Mouse (Mus musculus) neural tube, embryonic 15.5 days (tissue): Measurements from ENCODE around the gene Nuak2. TPM values are rescaled to one million over a fixed set of nuclear protein-coding genes. Genes with fewer than 3 reads are reported as not detected.
"Not testable (repeated sequence)": the region's sequence is repeated elsewhere in the genome, so short reads cannot be mapped to it uniquely, and the experiment has no call there.

Source experiments
- ATAC-seq: fragments of 200-750 bp; cut with Nextera tagmentation; 2 replicates; pipeline ENCODE4 v1.8.0; 2017; ENCODE audit warnings: mild to moderate bottlenecking, moderate TSS enrichment, moderate library complexity; ENCODE audit not compliant: low FRiP score
- H3K27ac ChIP-seq: fragments of 300-500 bp; sonication (generic); replicated peaks from 2 replicates; pipeline ENCODE4 v1.5.1; 2015; ENCODE audit warnings: mild to moderate bottlenecking, inconsistent platforms
- H3K27me3 ChIP-seq: fragments of 300-500 bp; sonication (generic); replicated peaks from 2 replicates; pipeline ENCODE4 v1.6.1; 2015; ENCODE audit warnings: inconsistent platforms
- H3K36me3 ChIP-seq: fragments of 300-500 bp; sonication (generic); 2 replicates; pipeline ENCODE4 v1.6.1; 2015; ENCODE audit warnings: inconsistent platforms
- H3K4me1 ChIP-seq: fragments of 300-500 bp; sonication (generic); 2 replicates; pipeline ENCODE4 v1.6.1; 2015; ENCODE audit warnings: inconsistent platforms
- H3K4me2 ChIP-seq: fragments of 300-500 bp; sonication (generic); 2 replicates; pipeline ENCODE4 v1.6.1; 2015; ENCODE audit warnings: inconsistent platforms, mild to moderate bottlenecking, moderate library complexity
- H3K4me3 ChIP-seq: fragments of 300-500 bp; sonication (generic); replicated peaks from 2 replicates; pipeline ENCODE4 v1.5.1; 2015; ENCODE audit warnings: mild to moderate bottlenecking, inconsistent platforms
- H3K9ac ChIP-seq: fragments of 300-500 bp; sonication (generic); replicated peaks from 2 replicates; pipeline ENCODE4 v1.6.1; 2015; ENCODE audit warnings: mild to moderate bottlenecking, inconsistent platforms
- H3K9me3 ChIP-seq: fragments of 300-500 bp; sonication (generic); replicated peaks from 2 replicates; pipeline ENCODE4 v1.6.1; 2016; ENCODE audit warnings: inconsistent platforms
- WGBS: fragments of 180-500 bp; shearing (Covaris S2); methylation state at CpG from one replicate; pipeline ENCODE4 v1.1.7; 2015; ENCODE audit warnings: mixed read lengths; 5-methylcytosine and 5-hydroxymethylcytosine counted together
- polyA plus RNA-seq: library from polyadenylated mRNA; unstranded; fragments of >200 nt; fragmentation: Nextera tagmentation; extraction: Ambion mirVana; gene quantifications from 2 replicates; pipeline ENCODE4 v1.2.1, GENCODE M21; 2015

Gene Nuak2
- polyA plus RNA-seq, result 6.6 and 7.1 TPM in 2 replicates

GRCm38 (mm10) chr1:132315889-132316624, at the start of gene Nuak2:
Nuak2 (plus strand) TSS chr1:132316126.
- peak within 1 kb of the TSS; percentile 58 for H3K9ac ChIP-seq
- 0 out of 2 replicates have a peak, but pooled peaks cover 11% of the 10 kb centered on the region for H3K27me3 ChIP-seq
- under 1% methylated on average over 67 of the region's 67 CpGs for WGBS
- peak within 1 kb of the TSS; percentile 85 for H3K4me2 ChIP-seq
- no peaks in the 10 kb centered on the region for H3K9me3 ChIP-seq
- ATAC-seq, result peak; percentile 91
- no peaks in the 10 kb centered on the region for H3K36me3 ChIP-seq
- H3K4me1 ChIP-seq, result peaks cover 43% of the 10 kb centered on the region
- peak within 1 kb of the TSS; percentile 73 for H3K4me3 ChIP-seq
- H3K27ac ChIP-seq, result peak within 1 kb of the TSS; percentile 64

- Histone ChIP-seq H3K4me1 (no peaks in the 10 kb centered on the region), H3K9me3 (no peaks in the 10 kb centered on the region), H3K36me3 (no peaks in the 10 kb centered on the region), H3K4me2 (no peak overlapping the region), H3K4me3 (no peak overlapping the region), H3K27me3 (no peaks in the 10 kb centered on the region), H3K27ac (no peak overlapping the region), H3K9ac (no peak overlapping the region)
- 60% methylated on average over 8 of the region's 8 CpGs for WGBS
- no peak for ATAC-seq
Measured at GRCm38 (mm10) chr1:132266791-132267557, 49.0 kb upstream of the Nuak2 start.

GRCm38 (mm10) chr1:132267959-132268358, 48.0 kb upstream of the Nuak2 start:
- Histone ChIP-seq H3K4me2 (no peak overlapping the region), H3K27ac (no peak overlapping the region), H3K9ac (no peak overlapping the region), H3K36me3 (no peaks in the 10 kb centered on the region), H3K4me1 (no peaks in the 10 kb centered on the region), H3K4me3 (no peak overlapping the region), H3K9me3 (no peaks in the 10 kb centered on the region), H3K27me3 (no peaks in the 10 kb centered on the region)
- ATAC-seq, result no peak
- WGBS, result 62% methylated on average over 2 of the region's 2 CpGs

- H3K9me3 ChIP-seq, result no peaks in the 10 kb centered on the region
- H3K4me3 ChIP-seq, result no peak overlapping the region
- no peak for ATAC-seq
- no peak overlapping the region for H3K9ac ChIP-seq
- 66% methylated on average over 7 of the region's 7 CpGs for whole genome bisulfite sequencing
- no peaks in the 10 kb centered on the region for H3K27me3 ChIP-seq
- H3K36me3 ChIP-seq, result no peaks in the 10 kb centered on the region
- H3K4me1 ChIP-seq, result no peaks in the 10 kb centered on the region
- no peak overlapping the region for H3K27ac ChIP-seq
- no peak overlapping the region for H3K4me2 ChIP-seq
Measured at GRCm38 (mm10) chr1:132268418-132269060, 47.4 kb upstream of the Nuak2 start.

- no peak overlapping the region for H3K4me3 ChIP-seq
- 62% methylated on average over 3 of the region's 3 CpGs for WGBS
- no peak overlapping the region for H3K27ac ChIP-seq
- no peak for ATAC-seq
- H3K27me3 ChIP-seq, result no peaks in the 10 kb centered on the region
- H3K9me3 ChIP-seq, result no peaks in the 10 kb centered on the region
- H3K4me1 ChIP-seq, result no peaks in the 10 kb centered on the region
- no peak overlapping the region for H3K9ac ChIP-seq
- H3K36me3 ChIP-seq, result no peaks in the 10 kb centered on the region
- no peak overlapping the region for H3K4me2 ChIP-seq
Measured at GRCm38 (mm10) chr1:132271237-132271636, 44.7 kb upstream of the Nuak2 start.

- no peaks in the 10 kb centered on the region for H3K9me3 ChIP-seq
- no peak overlapping the region for H3K4me3 ChIP-seq
- no peaks in the 10 kb centered on the region for H3K36me3 ChIP-seq
- H3K27me3 ChIP-seq, result no peaks in the 10 kb centered on the region
- no peak overlapping the region for H3K27ac ChIP-seq
- no peak overlapping the region for H3K4me2 ChIP-seq
- 81% methylated on average over 3 of the region's 3 CpGs for WGBS
- ATAC-seq, result no peak
- H3K9ac ChIP-seq, result no peak overlapping the region
- H3K4me1 ChIP-seq, result peaks cover 3% of the 10 kb centered on the region
Measured at GRCm38 (mm10) chr1:132276694-132277093, 39.2 kb upstream of the Nuak2 start.

- 65% methylated on average over 6 of the region's 6 CpGs for WGBS
- no peaks in the 10 kb centered on the region for H3K36me3 ChIP-seq
- H3K4me1 ChIP-seq, result peaks cover 7% of the 10 kb centered on the region
- H3K9me3 ChIP-seq, result no peaks in the 10 kb centered on the region
- H3K4me2 ChIP-seq, result no peak overlapping the region
- no peak overlapping the region for H3K4me3 ChIP-seq
- ATAC-seq, result no peak
- no peak overlapping the region for H3K27ac ChIP-seq
- no peak overlapping the region for H3K9ac ChIP-seq
- H3K27me3 ChIP-seq, result no peaks in the 10 kb centered on the region
Measured at GRCm38 (mm10) chr1:132277124-132277523, 38.8 kb upstream of the Nuak2 start.

- ATAC-seq, H3K27ac ChIP-seq, H3K27me3 ChIP-seq, H3K9me3 ChIP-seq, H3K4me2 ChIP-seq, H3K36me3 ChIP-seq, H3K9ac ChIP-seq, H3K4me3 ChIP-seq: not testable (repeated sequence)
- 73% methylated on average over 6 of the region's 6 CpGs for WGBS
- H3K4me1 ChIP-seq, result peaks cover 26% of the 10 kb centered on the region
Measured at GRCm38 (mm10) chr1:132280636-132281035, 35.3 kb upstream of the Nuak2 start.

GRCm38 (mm10) chr1:132281523-132282176, 34.3 kb upstream of the Nuak2 start:
- no peaks in the 10 kb centered on the region for H3K27me3 ChIP-seq
- peaks cover 26% of the 10 kb centered on the region for H3K4me1 ChIP-seq
- H3K4me2 ChIP-seq, result no peak overlapping the region
- no peak for ATAC-seq
- WGBS, result 5% methylated on average over 8 of the region's 8 CpGs
- H3K9me3 ChIP-seq, result no peaks in the 10 kb centered on the region
- no peak overlapping the region for H3K4me3 ChIP-seq
- no peak overlapping the region for H3K9ac ChIP-seq
- H3K27ac ChIP-seq, result 0 out of 2 replicates have a peak overlapping the region, but pooled peaks have one; percentile 9
- H3K36me3 ChIP-seq, result no peaks in the 10 kb centered on the region

GRCm38 (mm10) chr1:132282177-132282536, 33.8 kb upstream of the Nuak2 start:
- H3K4me3 ChIP-seq, result no peak overlapping the region
- H3K9me3 ChIP-seq, result no peaks in the 10 kb centered on the region
- 79% methylated on average over 2 of the region's 2 CpGs for WGBS
- H3K27me3 ChIP-seq, result no peaks in the 10 kb centered on the region
- H3K9ac ChIP-seq, result no peak overlapping the region
- H3K4me1 ChIP-seq, result peaks cover 26% of the 10 kb centered on the region
- ATAC-seq, result peak; percentile 31; the same call in 1 of the 2 replicates
- H3K36me3 ChIP-seq, result no peaks in the 10 kb centered on the region
- H3K27ac ChIP-seq, result 0 out of 2 replicates have a peak overlapping the region, but pooled peaks have one; percentile 9
- no peak overlapping the region for H3K4me2 ChIP-seq

- ATAC-seq, result peak; percentile 30; the same call in 1 of the 2 replicates
- H3K27ac ChIP-seq, result peak overlapping the region; percentile 42; the same call in 1 of the 2 replicates
- H3K4me2 ChIP-seq, result no peak overlapping the region
- WGBS, result 20% methylated on average over 13 of the region's 13 CpGs
- no peak overlapping the region for H3K9ac ChIP-seq
- no peaks in the 10 kb centered on the region for H3K36me3 ChIP-seq
- no peaks in the 10 kb centered on the region for H3K9me3 ChIP-seq
- H3K4me1 ChIP-seq, result peaks cover 35% of the 10 kb centered on the region
- no peak overlapping the region for H3K4me3 ChIP-seq
- no peaks in the 10 kb centered on the region for H3K27me3 ChIP-seq
Measured at GRCm38 (mm10) chr1:132283018-132283417, 32.9 kb upstream of the Nuak2 start.
